Mouse (Mus musculus) bone marrow, adult 2 months (tissue): ENCODE measurements around the gene Cpvl. TPM values are rescaled to one million over a fixed set of nuclear protein-coding genes. Genes with fewer than 3 reads are reported as not detected.

ENCODE experiments used
- H3K27ac ChIP-seq: fragments of 200-500 bp; 2 replicates; pipeline ENCODE4 v1.5.1; 2012; ENCODE audit warnings: low read depth, mild to moderate bottlenecking, control low read depth, inconsistent platforms, low read length; ENCODE audit not compliant: control insufficient read depth, poor library complexity, insufficient read depth
- H3K4me1 ChIP-seq: fragments of 200-500 bp; 2 replicates; pipeline ENCODE4 v1.6.1; 2011; ENCODE audit warnings: low read length; ENCODE audit not compliant: control insufficient read depth, insufficient read depth
- H3K4me3 ChIP-seq: fragments of 200-500 bp; replicated peaks from 2 replicates; pipeline ENCODE3; 2011; ENCODE audit warnings: mild to moderate bottlenecking, low read depth, low read length, control low read depth; ENCODE audit not compliant: control insufficient read depth
- CTCF ChIP-seq: fragments of 200-500 bp; IDR thresholded peaks from 2 replicates; pipeline ENCODE4 v1.5.1; 2011; ENCODE audit warnings: low read length, control low read depth; ENCODE audit not compliant: control insufficient read depth, insufficient read depth
- POLR2A ChIP-seq: fragments of 200-500 bp; IDR thresholded peaks from 2 replicates; pipeline ENCODE4 v1.6.1; 2011; ENCODE audit warnings: low read depth, mild to moderate bottlenecking, control low read depth, low read length, borderline replicate concordance; ENCODE audit not compliant: control insufficient read depth
- WGBS: fragments of 180-500 bp; shearing (Covaris S2); methylation state at CpG from one replicate; pipeline ENCODE4 v1.1.7; 2018; 5-methylcytosine and 5-hydroxymethylcytosine counted together
- polyA plus RNA-seq: library from polyadenylated mRNA; stranded (reverse); fragments of >200 nt; gene quantifications from 2 replicates; pipeline ENCODE4 v1.2.4, GENCODE M21; 2011; ENCODE audit warnings: low replicate concordance; ENCODE audit not compliant: missing spikeins, insufficient read depth, insufficient read length

Gene Cpvl
- polyA plus RNA-seq, 1 experiment: not detected

- 78% methylated on average over 4 of the region's 4 CpGs for WGBS
Measured at GRCm38 (mm10) chr6:53904703-53905395, 73.6 kb downstream of the Cpvl start.

GRCm38 (mm10) chr6:53904186-53904585 is 74.3 kb downstream of the Cpvl start:
- H3K4me1 ChIP-seq: peaks cover 2% of the 10 kb centered on the region; the same call in 1 of the 2 replicates
- no peak for TF ChIP-seq POLR2A

More at GRCm38 (mm10) chr6:53904703-53905395, 73.6 kb downstream of the Cpvl start:
- Histone ChIP-seq H3K4me3 (no peak overlapping the region), H3K27ac (no peak overlapping the region), H3K4me1 (peaks cover 2% of the 10 kb centered on the region; the same call in 1 of the 2 replicates)
- TF ChIP-seq POLR2A (no peak), CTCF (no peak)

DNA sequence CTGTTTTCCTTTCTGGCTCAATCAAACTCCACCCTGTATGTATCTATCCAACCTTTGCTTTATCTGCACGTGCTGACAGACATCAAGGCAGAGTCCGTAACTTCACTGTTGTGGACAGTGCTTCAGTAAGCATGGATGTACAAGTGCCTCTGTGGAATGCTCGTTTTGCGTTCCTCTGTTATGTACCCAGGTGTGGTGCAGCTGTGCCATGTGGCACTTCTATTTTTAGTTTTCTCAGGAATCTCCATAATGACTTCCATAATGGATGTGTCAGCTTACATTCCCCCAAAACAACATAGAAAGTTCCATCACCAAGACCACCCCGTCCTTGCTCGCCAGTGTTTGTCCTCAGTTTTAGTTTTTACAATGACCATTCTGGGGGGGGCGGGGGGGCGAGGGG is 76.7 kb downstream of the Cpvl start:
- 84% methylated on average over 8 of the region's 8 CpGs for WGBS
- no peak for TF ChIP-seq CTCF
- TF ChIP-seq POLR2A: no peak
- Histone ChIP-seq H3K27ac (no peak overlapping the region), H3K4me3 (no peak overlapping the region), H3K4me1 (peaks cover 2% of the 10 kb centered on the region; the same call in 1 of the 2 replicates)

More at GRCm38 (mm10) chr6:53904186-53904585, 74.3 kb downstream of the Cpvl start:
- Histone ChIP-seq H3K27ac (no peak overlapping the region), H3K4me3 (no peak overlapping the region)
- WGBS: 68% methylated on average over 3 of the region's 3 CpGs

DNA sequence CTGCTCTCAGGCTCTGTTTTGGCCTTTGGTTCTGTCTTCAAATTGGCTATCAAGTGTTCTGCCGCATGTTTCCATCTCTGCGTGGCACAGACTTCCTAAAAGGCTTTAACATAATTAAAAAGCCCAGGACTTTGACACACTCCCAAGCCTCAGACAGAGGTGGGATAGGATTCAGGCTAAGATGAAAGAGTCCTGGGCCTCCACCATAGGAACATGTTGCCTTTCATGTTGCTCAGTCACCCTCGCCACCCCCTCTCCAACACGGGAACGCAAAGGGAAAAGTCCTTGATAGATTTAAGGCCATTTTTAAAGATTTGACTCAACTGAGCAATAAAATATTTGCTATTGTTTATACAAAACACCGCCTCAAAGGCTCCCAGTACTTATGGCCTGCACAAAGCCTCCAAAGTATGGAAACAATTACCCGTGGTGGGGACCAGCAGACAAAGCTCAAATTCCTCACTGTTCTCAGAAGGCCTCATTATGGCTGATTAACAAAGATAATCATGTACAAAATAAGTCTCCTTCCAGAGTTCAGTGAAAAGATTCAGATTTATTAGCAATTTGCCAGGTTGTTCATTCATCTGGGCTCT is 80.5 kb downstream of the Cpvl start:
- no peaks in the 10 kb centered on the region for H3K4me1 ChIP-seq
- no peak overlapping the region for H3K27ac ChIP-seq
- H3K4me3 ChIP-seq: no peak overlapping the region
- WGBS: 87% methylated on average over 7 of the region's 7 CpGs
- no peak for TF ChIP-seq POLR2A
- TF ChIP-seq CTCF: no peak

GRCm38 (mm10) chr6:53897126-53897525 is 81.3 kb downstream of the Cpvl start:
- Histone ChIP-seq H3K4me1 (no peaks in the 10 kb centered on the region), H3K27ac (no peak overlapping the region), H3K4me3 (no peak overlapping the region)
- TF ChIP-seq CTCF (no peak), POLR2A (no peak)
- WGBS: 84% methylated on average over 6 of the region's 6 CpGs

GRCm38 (mm10) chr6:53893731-53894130 is 84.7 kb downstream of the Cpvl start:
- Histone ChIP-seq H3K4me3 (no peak overlapping the region), H3K4me1 (no peaks in the 10 kb centered on the region), H3K27ac (no peak overlapping the region)
- TF ChIP-seq POLR2A (no peak), CTCF (no peak)
- WGBS: 65% methylated on average over 3 of the region's 3 CpGs

DNA sequence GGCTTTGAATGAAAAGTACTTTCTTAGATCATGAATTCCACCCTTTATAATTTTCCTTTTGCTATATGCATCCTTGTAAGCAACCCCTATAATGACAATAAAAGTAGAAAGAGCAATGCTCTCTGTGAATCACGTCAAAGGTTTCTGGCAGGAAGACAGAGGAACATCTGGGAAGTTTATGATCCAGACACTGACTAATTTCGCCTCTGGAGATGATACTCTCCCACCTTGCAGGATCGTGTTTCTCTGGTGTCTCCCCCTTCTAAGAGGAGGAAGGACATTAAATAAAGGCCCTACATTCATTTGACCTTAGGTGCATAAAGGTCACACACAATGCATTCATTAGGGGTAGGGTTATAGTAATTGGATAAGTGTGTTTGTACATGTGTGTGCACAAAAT is 87.4 kb downstream of the Cpvl start:
- TF ChIP-seq POLR2A (no peak), CTCF (no peak)
- Histone ChIP-seq H3K4me3 (no peak overlapping the region), H3K27ac (no peak overlapping the region), H3K4me1 (no peaks in the 10 kb centered on the region)
- WGBS: 59% methylated on average over 3 of the region's 3 CpGs

- TF ChIP-seq POLR2A (no peak), CTCF (no peak)
- Histone ChIP-seq H3K27ac (no peak overlapping the region), H3K4me1 (no peaks in the 10 kb centered on the region), H3K4me3 (no peak overlapping the region)
- WGBS: 69% methylated on average over 4 of the region's 4 CpGs
Measured at GRCm38 (mm10) chr6:53884931-53885330, 93.5 kb downstream of the Cpvl start.

- WGBS: 74% methylated on average over 8 of the region's 8 CpGs
- TF ChIP-seq POLR2A: no peak
- TF ChIP-seq CTCF: no peak
- Histone ChIP-seq H3K4me1 (no peaks in the 10 kb centered on the region), H3K27ac (no peak overlapping the region), H3K4me3 (no peak overlapping the region)
Measured at GRCm38 (mm10) chr6:53884496-53884895, 94.0 kb downstream of the Cpvl start.
